Mouse (Mus musculus): Measurements from ENCODE around the gene Cd5. TPM values are rescaled to one million over a fixed set of nuclear protein-coding genes. Genes with fewer than 3 reads are reported as not detected.

Gene Cd5
- polyA plus RNA-seq, 1 experiment: 0.16 TPM

- no peak for TF ChIP-seq POLR2A (IDR thresholded peaks at IDR 0.05; ENCODE audit: borderline replicate concordance, extremely low read depth, insufficient read depth, insufficient read length, poor library complexity, severe bottlenecking)
- TF ChIP-seq CTCF (IDR thresholded peaks at IDR 0.05; ENCODE audit: borderline replicate concordance, extremely low read depth, insufficient read depth, insufficient read length): no peak
- no peak for DNase-seq (ENCODE audit: low read depth)
These were observed 26.2 kb downstream of the Cd5 start for GRCm38 (mm10) chr19:10712646-10713045.

- no peak for DNase-seq (ENCODE audit: low read depth)
- no peak for TF ChIP-seq POLR2A (IDR thresholded peaks at IDR 0.05; ENCODE audit: borderline replicate concordance, extremely low read depth, insufficient read depth, insufficient read length, poor library complexity, severe bottlenecking)
- TF ChIP-seq CTCF (IDR thresholded peaks at IDR 0.05; ENCODE audit: borderline replicate concordance, extremely low read depth, insufficient read depth, insufficient read length): no peak
These were observed 26.6 kb downstream of the Cd5 start for GRCm38 (mm10) chr19:10712194-10712593.

- no peak for TF ChIP-seq CTCF (IDR thresholded peaks at IDR 0.05; ENCODE audit: borderline replicate concordance, extremely low read depth, insufficient read depth, insufficient read length)
- TF ChIP-seq POLR2A (IDR thresholded peaks at IDR 0.05; ENCODE audit: borderline replicate concordance, extremely low read depth, insufficient read depth, insufficient read length, poor library complexity, severe bottlenecking): no peak
- DNase-seq (ENCODE audit: low read depth): no peak
These were observed 28.1 kb downstream of the Cd5 start for GRCm38 (mm10) chr19:10710751-10711150.

- TF ChIP-seq CTCF (IDR thresholded peaks at IDR 0.05; ENCODE audit: borderline replicate concordance, extremely low read depth, insufficient read depth, insufficient read length): peak; percentile 57
- no peak for TF ChIP-seq POLR2A (IDR thresholded peaks at IDR 0.05; ENCODE audit: borderline replicate concordance, extremely low read depth, insufficient read depth, insufficient read length, poor library complexity, severe bottlenecking)
- DNase-seq (ENCODE audit: low read depth): peak; percentile 80
These were observed 28.7 kb downstream of the Cd5 start for GRCm38 (mm10) chr19:10710088-10710511.

GRCm38 (mm10) chr19:10709360-10710087 is 29.3 kb downstream of the Cd5 start:
- DNase-seq (ENCODE audit: low read depth): peak; percentile 98
- peak; percentile 99 for TF ChIP-seq CTCF (IDR thresholded peaks at IDR 0.05; ENCODE audit: borderline replicate concordance, extremely low read depth, insufficient read depth, insufficient read length)
- no peak for TF ChIP-seq POLR2A (IDR thresholded peaks at IDR 0.05; ENCODE audit: borderline replicate concordance, extremely low read depth, insufficient read depth, insufficient read length, poor library complexity, severe bottlenecking)

GRCm38 (mm10) chr19:10708900-10709299 is 29.9 kb downstream of the Cd5 start:
- TF ChIP-seq CTCF (IDR thresholded peaks at IDR 0.05; ENCODE audit: borderline replicate concordance, extremely low read depth, insufficient read depth, insufficient read length) (no peak), POLR2A (IDR thresholded peaks at IDR 0.05; ENCODE audit: borderline replicate concordance, extremely low read depth, insufficient read depth, insufficient read length, poor library complexity, severe bottlenecking) (no peak)
- DNase-seq (ENCODE audit: low read depth): peak; percentile 44

- no peak for DNase-seq (ENCODE audit: low read depth)
- TF ChIP-seq CTCF (IDR thresholded peaks at IDR 0.05; ENCODE audit: borderline replicate concordance, extremely low read depth, insufficient read depth, insufficient read length) (no peak), POLR2A (IDR thresholded peaks at IDR 0.05; ENCODE audit: borderline replicate concordance, extremely low read depth, insufficient read depth, insufficient read length, poor library complexity, severe bottlenecking) (no peak)
These were observed 30.9 kb downstream of the Cd5 start for GRCm38 (mm10) chr19:10707881-10708280.

GRCm38 (mm10) chr19:10707087-10707875 is 31.5 kb downstream of the Cd5 start:
- no peak for DNase-seq (ENCODE audit: low read depth)
- no peak for TF ChIP-seq CTCF (IDR thresholded peaks at IDR 0.05; ENCODE audit: borderline replicate concordance, extremely low read depth, insufficient read depth, insufficient read length)
- no peak for TF ChIP-seq POLR2A (IDR thresholded peaks at IDR 0.05; ENCODE audit: borderline replicate concordance, extremely low read depth, insufficient read depth, insufficient read length, poor library complexity, severe bottlenecking)

GRCm38 (mm10) chr19:10703470-10703869 is 35.3 kb downstream of the Cd5 start:
- no peak for DNase-seq (ENCODE audit: low read depth)
- TF ChIP-seq CTCF (IDR thresholded peaks at IDR 0.05; ENCODE audit: borderline replicate concordance, extremely low read depth, insufficient read depth, insufficient read length) (no peak), POLR2A (IDR thresholded peaks at IDR 0.05; ENCODE audit: borderline replicate concordance, extremely low read depth, insufficient read depth, insufficient read length, poor library complexity, severe bottlenecking) (no peak)

- DNase-seq (ENCODE audit: low read depth): no peak
These were observed 36.7 kb downstream of the Cd5 start for GRCm38 (mm10) chr19:10702125-10702524.

GRCm38 (mm10) chr19:10701013-10701726 is 37.6 kb downstream of the Cd5 start:
- no peak for DNase-seq (ENCODE audit: low read depth)
- no peak for TF ChIP-seq POLR2A (IDR thresholded peaks at IDR 0.05; ENCODE audit: borderline replicate concordance, extremely low read depth, insufficient read depth, insufficient read length, poor library complexity, severe bottlenecking)
- TF ChIP-seq CTCF (IDR thresholded peaks at IDR 0.05; ENCODE audit: borderline replicate concordance, extremely low read depth, insufficient read depth, insufficient read length): no peak

More at GRCm38 (mm10) chr19:10702125-10702524, 36.7 kb downstream of the Cd5 start:
- no peak for TF ChIP-seq CTCF (IDR thresholded peaks at IDR 0.05; ENCODE audit: borderline replicate concordance, extremely low read depth, insufficient read depth, insufficient read length)
- no peak for TF ChIP-seq POLR2A (IDR thresholded peaks at IDR 0.05; ENCODE audit: borderline replicate concordance, extremely low read depth, insufficient read depth, insufficient read length, poor library complexity, severe bottlenecking)
